Mouse (Mus musculus) neutrophil, adult 5-6 weeks (primary cell): ENCODE results near the gene Tmem251. TPM values are rescaled to one million over a fixed set of nuclear protein-coding genes. Genes with fewer than 3 reads are reported as not detected.
A peak's percentile ranks its signal among the peaks of the same experiment; 100 is the strongest.

Experiments used
- ATAC-seq: fragments of 151-379, 151-347 bp; 2 replicates; pipeline ENCODE4 v1.8.0; 2017; ENCODE audit warnings: mild to moderate bottlenecking, moderate TSS enrichment; ENCODE audit not compliant: insufficient number of reproducible peaks, poor library complexity, low FRiP score, severe bottlenecking; ENCODE audit errors: extremely low read depth
- total RNA-seq: library from RNA; stranded (forward); fragments of 200-1000 nt; gene quantifications from 2 replicates; pipeline ENCODE4 v1.2.3, GENCODE M21; 2017

Tmem251 gene
- total RNA-seq, 1 experiment from 2014 or later, result 11.2 TPM

DNA sequence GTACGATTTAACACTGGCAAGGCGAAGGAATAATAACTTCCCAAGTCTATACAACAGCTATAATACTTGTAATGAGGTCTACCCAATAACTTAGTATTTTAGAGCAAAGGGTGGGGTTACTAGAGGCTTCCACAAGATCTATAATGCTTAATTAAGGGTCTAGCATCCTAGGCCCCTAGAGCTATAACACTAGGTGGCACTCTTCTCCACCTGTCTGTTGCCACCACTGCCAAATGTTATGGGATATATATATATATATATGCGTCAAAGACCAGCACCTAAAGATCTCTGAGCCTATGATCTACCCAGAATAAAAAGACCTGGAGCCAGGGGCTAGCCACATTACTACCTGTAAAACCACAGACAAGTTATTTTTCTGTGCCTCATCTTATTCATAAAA is 3.3 kb upstream of the Tmem251 start:
- no peak for ATAC-seq

DNA sequence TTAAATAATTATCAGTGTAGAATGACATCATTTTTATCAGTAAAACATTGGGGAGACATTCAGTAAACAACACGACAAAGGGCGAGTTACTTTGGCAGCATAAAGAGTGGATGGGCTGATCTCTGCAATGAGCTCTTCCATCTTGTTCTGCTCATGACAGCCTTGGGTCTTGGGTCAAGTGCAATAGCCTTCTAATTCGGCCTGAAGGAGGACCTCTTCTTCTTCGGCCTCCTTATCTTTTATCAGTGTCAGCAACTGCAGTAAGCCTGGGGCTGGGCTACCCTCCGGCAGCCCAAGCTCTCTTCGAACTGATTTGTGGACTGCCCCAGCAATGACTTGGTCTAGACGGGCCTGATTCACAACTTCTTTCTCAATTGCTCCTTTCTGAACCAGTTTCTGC is 1.5 kb upstream of the Tmem251 start:
- ATAC-seq, result no peak

DNA sequence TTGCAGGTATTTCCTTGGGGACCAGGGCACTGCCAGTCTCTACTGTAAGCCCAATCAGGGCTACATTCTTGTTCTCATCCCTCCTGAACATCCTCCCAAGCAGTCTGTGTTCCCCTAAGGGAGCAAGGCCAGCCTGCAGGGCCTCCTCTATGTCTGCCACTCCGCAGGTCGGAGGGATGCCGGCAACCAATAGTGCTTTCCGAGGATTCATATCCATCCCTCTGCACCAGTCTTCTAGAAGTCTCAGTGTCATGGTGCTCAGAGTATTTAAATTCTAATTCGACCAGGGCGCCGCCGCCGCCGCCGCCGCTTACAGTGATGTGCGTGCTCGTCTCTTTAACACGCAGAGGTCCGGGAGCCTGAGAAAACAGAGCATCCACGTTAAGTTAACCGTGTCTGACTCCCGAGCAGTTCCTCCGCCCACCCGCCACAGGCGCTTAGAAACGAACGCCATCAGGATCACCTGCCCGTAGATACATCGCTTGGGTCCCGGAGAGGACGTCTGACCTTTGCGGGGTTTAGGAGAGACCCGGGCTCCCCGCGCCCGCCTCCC is 450 bp upstream of the Tmem251 start:
- ATAC-seq, result no peak; the same call in 1 of the 2 replicates

DNA sequence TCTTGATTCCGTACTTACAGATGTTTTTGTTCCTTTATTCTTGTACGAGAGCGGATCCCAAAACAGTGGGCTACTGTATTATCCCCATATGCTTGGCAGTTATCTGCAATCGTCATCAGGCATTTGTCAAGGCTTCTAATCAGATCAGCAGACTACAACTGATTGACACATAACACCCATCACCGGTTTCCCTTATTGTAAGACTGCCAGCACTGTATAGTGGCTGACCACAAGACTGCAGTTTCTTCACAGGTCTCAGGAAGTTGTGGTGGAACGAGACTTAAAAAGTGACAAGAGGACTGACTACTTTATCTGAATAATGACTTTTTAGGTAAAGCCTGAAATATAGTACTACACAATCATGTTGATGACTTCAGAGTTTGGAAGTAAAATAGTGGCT is 1.3 kb downstream of the Tmem251 start:
- peak; percentile 76 for ATAC-seq

DNA sequence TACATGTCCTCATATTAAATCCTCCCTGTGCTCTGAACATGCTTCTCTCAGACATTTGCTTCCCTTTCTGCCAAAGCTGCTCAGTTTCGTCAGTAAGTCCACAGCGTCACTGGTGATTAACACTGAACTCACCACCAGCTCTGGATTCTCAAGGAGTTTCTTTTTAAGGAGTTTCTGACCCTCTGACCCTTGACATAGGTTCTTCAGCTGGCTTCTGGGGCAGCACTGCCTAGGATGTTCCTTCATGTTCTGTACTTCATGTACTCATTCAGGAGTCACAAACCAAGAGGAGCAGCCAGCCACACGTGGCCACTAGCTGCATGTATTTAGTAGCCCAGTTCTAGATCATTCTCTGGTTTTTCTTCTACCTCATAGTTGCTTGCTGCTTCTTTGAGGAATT is 4.7 kb downstream of the Tmem251 start:
- no peak for ATAC-seq

DNA sequence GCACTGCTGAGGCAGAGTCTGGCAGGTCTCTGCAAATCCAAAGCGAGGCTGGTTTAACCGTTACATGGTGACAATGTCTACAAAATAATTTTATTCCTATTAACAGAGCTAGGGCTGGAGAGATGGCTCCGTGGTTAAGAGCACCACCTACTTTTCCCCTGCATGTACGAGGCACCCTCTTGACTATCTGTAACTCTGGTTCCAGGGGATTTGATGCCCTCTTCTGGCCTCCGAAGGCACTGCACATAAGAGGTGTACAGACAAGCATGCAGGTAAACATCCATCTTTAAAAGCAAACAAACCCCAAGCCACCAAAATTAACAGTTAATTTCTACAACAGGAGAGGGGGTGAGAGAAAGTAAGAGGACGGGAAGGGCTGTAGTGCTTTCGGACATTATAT is 12.7 kb downstream of the Tmem251 start:
- ATAC-seq, result no peak

DNA sequence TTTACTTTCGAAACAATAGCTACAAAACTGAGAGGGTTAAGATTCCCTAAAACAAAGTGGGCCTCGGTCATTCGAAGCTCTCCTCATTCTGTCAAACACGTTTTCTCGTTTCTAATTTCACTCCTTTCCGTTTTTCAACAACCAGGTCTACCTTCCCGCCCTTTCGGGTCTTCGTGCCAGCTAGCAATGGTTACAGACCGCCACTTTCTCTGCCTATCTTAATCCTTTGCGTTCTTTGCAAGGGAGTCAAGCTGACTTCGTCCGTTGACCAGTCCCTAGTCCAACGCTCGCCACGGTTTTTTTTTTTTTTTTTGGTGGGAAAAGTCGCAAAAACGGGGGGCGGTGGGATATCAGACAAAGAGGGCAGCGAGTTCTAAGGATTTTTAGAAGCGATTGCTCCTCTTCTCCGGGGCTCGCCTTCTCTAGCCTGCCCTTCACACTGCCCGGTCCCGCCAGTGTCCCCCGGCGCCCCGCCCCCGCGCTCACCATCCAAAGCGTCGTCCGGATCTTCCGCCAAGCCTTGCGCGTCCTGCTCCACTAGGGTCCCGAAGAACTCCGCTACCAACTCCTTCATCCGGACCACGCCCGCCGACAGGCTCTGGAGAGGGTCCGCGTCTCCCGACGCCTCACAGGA is 13.6 kb downstream of the Tmem251 start:
- no peak for ATAC-seq

DNA sequence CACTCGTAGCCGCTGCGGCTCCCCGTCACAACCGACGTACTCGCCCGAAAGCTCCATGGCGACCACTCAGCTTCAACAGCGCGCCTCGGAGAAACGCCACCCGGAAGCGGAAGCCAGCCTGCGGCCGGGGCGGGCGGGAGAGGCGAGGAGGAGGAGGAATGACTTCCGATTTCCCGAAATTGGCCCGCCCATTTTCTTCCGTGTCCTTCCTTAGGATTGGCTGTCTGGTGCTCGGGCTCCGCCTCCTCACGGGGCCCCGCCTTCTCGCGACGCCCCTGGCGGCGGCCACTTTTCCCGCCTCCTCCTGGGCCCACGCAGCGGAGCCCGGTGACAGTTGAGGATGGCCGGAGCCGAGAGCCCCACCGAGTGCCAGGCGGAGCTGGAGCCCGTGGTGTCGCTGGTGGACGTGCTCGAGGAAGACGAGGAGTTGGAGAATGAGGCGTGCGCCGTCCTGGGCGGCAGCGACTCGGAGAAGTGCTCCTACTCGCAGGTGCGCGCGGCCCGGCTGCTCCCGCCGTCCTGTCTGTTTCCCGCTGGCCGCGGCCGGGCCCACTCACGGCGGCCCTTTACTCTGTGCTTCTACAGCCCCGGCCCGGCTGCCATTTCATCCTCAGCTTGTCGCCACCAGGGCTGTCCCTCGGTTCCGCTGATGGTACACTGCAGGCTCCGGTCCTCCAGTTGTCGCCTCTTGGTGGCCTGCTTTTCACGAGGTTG is 14.3 kb downstream of the Tmem251 start, which contains the start of the genes Gm28051, Gon7 and Ubr7:
Gene Gm28051, minus strand, starts transcription at position 77 of the 714 bp plus-strand sequence.
Gene Gon7, minus strand, starts transcription at position 115 of the 714 bp plus-strand sequence.
Gene Ubr7, plus strand, starts transcription at position 279 of the 714 bp plus-strand sequence.
- peak; percentile 96 for ATAC-seq

DNA sequence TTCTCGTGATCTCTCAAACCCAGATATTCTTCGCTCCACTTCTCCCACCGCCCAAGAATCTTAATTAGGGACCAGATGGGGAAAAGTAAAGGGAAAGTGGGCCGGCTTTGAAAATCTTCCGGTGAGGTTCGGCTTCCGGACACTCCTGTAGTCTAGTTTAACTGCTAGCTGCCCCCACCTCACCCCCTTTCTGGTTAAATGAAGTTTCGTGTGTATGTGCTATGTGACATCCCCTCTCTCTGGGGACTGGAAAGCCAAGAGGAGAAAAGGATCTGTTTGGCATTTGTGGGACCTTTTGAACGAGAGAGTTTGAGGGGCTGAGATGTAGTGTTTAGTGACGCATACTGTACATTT is 14.8 kb downstream of the Tmem251 start, which contains the start of gene Gm20604:
Gene Gm20604, minus strand, starts transcription at position 270 of the 354 bp plus-strand sequence.
- no peak for ATAC-seq

DNA sequence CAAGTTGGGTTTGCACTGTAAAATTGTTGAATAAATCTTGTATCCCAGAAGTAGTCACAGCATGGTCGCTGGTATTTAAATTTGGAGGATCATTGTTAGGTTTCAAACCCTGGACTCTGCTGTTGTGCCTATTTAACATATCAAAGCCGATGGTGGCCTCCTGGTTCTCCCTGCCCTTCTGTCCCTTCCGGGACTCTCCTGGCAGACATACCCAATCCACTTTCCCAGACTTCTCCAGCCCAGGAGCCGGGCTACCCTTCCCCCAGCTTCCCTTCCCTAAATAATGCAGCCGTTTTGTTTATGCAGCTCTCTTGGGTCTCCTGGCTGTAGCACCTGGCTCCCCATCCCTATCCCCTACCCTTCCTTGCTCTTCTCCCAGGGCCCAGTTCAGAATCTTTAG is 15.4 kb downstream of the Tmem251 start:
- ATAC-seq, result no peak

DNA sequence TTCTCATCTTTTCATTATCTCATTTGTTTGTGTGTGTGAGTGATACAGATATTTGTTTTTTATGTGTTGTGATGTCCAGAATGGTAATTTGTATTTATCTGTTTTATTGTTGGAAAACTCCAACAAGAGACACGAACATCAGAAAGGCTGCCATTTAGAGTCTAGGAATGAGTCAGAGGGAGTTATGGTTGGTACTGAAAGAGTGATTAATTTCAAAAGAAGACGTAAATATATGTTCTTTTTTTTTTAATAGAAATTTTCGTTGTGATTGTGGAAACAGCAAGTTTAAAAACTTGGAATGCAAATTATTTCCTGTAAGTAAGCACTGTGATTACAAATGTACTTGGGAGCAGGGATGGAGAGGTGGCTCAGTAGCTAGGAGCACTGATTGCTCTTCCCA is 18.1 kb downstream of the Tmem251 start:
- no peak for ATAC-seq

DNA sequence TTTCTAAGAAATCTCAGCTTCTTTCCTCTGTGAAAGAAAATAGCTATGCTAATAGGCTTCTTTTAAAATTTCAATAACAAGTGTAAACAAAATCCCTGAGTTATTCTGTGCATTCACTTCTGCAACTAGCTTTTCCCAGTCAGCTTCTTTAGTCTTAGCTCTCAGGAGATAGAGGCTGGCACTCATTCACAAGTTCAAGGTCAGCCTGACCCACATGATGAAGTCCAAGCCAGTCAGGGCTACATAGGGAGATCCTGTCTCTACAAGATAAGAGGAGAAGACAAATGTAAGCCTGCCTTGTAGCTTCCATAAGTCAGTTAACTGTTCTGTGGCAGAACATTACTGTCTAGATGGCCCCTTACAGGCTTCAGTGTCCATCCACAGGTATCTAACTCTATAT is 20.1 kb downstream of the Tmem251 start:
- ATAC-seq, result no peak

DNA sequence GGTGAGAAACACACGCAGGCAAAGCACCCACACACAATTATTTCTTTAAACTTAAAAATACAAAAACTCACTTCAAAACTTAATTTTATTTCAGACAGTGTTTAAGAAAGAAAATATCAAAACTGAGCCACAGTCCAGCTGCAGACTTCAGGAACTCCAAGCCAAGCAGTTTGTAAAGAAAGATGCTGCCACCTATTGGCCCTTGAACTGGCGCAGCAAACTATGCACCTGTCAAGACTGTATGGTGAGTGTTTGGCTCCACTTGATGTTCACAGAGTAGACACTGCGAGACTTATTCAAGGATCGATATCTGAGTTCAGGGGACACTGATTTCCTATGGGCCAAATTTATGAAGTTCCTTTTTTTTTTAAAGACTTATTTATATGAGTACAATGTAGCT is 25.4 kb downstream of the Tmem251 start:
- no peak for ATAC-seq

DNA sequence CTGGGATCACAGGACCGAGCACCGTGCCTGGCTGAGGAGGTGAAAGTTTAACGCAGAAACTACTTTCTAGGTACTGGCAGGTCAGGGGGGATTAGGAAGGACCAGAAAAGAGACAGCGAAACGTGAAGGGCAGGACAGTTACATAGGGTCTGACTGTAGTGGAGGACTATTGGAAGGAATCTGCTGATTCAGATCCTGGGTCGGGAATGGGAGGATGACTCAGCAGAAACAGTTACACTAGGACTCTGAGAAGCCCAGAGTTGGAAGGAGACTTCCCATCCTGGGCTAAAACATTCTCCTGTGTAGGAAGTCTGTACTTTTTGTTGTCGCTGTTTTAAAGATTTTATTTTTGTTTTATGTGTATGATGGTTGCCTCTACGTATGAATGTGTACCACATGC is 28.0 kb downstream of the Tmem251 start:
- no peak for ATAC-seq

DNA sequence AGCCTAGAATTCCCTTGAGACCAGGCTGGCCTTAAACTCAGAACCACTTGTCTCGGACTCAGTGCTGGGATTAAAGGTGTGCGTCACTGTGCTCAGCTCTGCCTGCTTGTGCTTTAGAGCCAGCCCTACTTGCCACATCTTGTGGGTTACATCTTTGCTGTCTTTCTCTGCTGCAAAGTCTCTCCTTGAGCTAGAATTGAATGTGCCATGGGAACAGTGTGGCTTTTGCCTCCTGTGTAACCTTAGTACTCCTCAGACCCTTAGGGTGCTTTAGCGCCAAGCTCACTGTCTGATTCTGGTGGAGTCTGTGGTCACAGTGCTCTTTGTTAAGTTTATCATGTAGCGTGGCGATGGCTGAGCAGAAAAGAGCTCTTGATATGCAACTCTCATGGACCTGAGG is 29.1 kb downstream of the Tmem251 start:
- ATAC-seq, result no peak

DNA sequence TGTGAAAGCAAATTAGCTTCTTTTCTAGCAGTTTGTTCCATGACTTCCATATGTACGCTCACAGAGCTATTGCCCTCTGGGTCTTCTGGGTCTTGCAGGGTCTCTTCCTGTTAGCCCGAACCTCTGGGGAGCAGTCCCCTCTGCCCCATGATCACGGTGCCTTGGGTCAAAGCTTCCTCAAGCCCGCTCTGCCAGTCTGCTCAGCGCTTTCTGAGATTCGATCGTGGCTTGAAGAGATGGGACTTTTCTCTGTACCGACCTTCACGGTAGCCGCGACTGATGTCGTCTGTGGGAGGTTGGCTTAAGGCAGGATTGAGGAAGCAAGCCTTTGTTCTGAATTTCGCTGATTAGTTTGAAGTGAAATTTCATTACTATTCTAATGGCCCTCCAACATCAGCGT is 32.5 kb downstream of the Tmem251 start:
- ATAC-seq, result no peak

DNA sequence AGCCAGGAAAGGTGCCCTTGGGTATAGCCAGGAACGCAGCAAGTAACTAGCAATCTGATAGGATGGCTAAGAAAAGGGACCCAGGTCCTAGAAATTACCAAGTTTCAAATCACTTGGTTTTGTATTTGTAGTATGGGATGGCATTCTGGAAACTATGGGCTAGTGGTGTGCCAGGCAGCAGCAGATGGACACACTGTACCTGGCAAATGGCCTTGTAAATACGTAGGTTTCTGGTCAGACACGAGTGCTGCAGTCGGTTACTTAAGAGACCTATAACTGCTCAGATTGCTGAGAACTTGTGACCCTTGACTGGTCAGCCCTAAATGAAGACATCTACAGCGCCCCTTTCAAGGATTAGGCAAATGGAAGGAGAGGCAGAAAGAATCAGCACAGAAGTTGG is 34.6 kb downstream of the Tmem251 start:
- no peak for ATAC-seq

DNA sequence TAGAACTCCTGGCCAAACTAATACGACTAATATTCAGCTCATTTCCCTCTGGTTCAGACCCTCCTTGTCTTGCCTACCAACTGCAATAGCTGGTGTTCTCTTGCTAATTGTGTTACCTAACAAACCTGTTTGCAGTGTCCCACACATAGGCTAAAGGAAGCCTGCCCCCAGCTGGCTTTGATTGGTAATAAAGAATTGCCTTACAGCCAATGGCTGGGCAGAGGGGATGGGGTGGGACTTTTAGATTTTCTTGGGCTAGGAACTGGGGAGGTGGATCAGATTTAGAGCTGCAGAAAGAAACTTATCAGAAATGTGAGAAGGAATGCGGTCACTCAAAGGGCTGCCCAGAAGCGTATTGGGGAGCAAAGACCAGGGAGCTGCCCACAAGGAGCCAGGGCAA is 35.9 kb downstream of the Tmem251 start:
- no peak for ATAC-seq

DNA sequence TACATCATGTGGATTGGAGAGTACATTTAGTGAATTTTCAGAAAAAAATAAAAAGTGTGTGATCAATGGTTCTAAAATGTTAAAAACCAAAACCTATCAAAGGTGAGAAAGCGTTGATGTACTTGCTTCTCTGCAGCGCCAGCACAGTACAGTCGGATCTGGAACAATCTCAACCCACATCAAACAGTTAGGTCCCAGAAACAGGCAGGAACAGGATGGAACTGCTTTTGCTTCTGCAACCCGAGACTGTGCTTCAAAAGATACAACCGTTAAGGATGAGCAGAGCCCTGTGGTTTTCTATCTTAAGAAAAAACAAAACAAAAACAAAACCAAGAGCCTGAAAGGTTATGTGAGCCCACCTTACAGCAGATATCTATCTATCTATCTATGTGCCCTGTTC is 39.3 kb downstream of the Tmem251 start:
- ATAC-seq, result no peak

DNA sequence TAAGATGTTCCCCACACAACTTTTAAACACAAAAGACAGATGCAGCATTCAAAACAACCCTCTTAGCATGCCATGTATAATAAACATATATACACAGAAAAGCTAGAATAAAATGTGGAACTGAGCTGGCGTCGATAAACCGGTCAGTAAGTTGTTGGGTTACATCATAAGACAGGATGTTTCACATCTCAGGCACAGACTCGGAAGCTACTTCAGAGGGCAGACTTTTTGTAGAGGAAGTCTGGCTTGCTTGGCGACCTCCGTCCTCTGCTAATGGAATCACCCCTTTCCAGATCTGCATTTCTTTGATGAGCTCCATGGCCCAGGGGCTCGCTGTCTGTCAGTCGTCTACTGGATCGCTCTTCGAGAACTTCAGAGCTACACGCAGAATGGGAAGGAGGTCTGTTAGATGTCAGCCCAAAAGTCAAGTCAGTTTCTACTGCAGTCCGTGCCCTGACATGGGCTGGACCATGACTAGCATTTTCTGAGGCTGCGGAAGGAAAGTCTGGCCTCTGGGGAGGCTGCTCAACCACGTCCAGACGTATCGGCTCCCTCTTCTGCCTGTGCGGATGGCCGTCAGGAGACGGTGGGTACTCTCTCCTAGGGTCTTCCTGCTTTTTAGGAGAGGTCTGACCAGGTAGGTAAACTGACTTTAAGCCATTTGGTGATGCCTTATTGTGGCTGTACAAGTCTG is 41.5 kb downstream of the Tmem251 start:
- ATAC-seq, result peak; percentile 36; the same call in 1 of the 2 replicates
